Mouse (Mus musculus) T-helper 17 cell (primary cell): ENCODE data around the gene Slfn5.

Source experiments
- in situ Hi-C, 2 experiments: fragments of 300-600 bp; cut with MboI, MseI; formaldehyde crosslinking; loops; 1 replicate in 1 of 2; 2 replicates in 1 of 2; pipeline ENCODE4 v1.15.1; 2025; ENCODE audit warnings: high pct_unique_total_duplicates in 2 of 2

Slfn5 gene

DNA sequence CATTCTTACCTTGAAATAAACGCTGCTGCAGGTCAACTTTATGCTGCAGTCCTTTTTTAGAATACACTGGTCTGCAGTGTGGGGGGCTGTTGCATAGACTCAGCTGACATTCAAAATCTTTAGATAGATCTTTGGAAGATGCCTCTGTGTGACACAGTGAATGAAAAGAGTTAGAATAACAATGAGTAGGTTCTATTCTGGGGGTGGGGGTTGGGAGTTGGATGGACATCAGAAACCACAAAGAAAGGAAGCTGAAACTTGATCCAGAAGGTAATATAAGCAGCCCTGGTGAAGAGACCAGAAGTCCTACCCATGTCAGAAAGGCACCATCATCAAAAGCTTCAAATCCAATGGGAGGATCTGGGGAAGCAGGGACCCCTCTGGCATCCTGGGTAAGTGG is 62.2 kb downstream of the Slfn5 start:
- in situ Hi-C loops, result loop anchor here in 1 of 2 experiments (25.0 kb wide), 1 partner anchor 801 kb away; no protein-coding TSS in a partner anchor
